Mouse (Mus musculus): Measurements from ENCODE around the gene Gm5726. TPM values are rescaled to one million over a fixed set of nuclear protein-coding genes. Genes with fewer than 3 reads are reported as not detected.
"Not testable (repeated sequence)": the region's sequence is repeated elsewhere in the genome, so short reads cannot be mapped to it uniquely, and the experiment has no call there.

Gene Gm5726
- not detected for total RNA-seq (2021)
- long read RNA-seq, experiment 1, result 0 reads
- long read RNA-seq, experiment 2, result 0 reads

GRCm38 (mm10) chr7:20545657-20546056 lies at the start of gene Gm5726:
Gene Gm5726 (minus strand): TSS chr7:20545757.
- H3K27ac ChIP-seq; H3K4me3 ChIP-seq; DNase-seq; intact Hi-C loops (cut with DNase I): not testable (repeated sequence)

GRCm38 (mm10) chr7:20576141-20576540 lies 30.6 kb upstream of the Gm5726 start, which contains the start of gene Gm4141:
Gene Gm4141 (minus strand): TSS chr7:20576241.
- intact Hi-C loops (cut with DNase I); H3K27ac ChIP-seq; DNase-seq; H3K4me3 ChIP-seq: not testable (repeated sequence)

GRCm38 (mm10) chr7:20533537-20533936 lies 12.0 kb downstream of the Gm5726 start, which contains the start of gene Vmn1r104:
Gene Vmn1r104 (plus strand): TSS chr7:20533837.
- DNase-seq; H3K27ac ChIP-seq; intact Hi-C loops (cut with DNase I); H3K4me3 ChIP-seq: not testable (repeated sequence)

GRCm38 (mm10) chr7:20510434-20510833 lies 35.1 kb downstream of the Gm5726 start, which contains the start of gene Vmn1r103:
Gene Vmn1r103 (minus strand): TSS chr7:20510534.
- intact Hi-C loops (cut with DNase I); DNase-seq; H3K27ac ChIP-seq: not testable (repeated sequence)

More at GRCm38 (mm10) chr7:20510434-20510833, 35.1 kb downstream of the Gm5726 start, which contains the start of gene Vmn1r103:
- H3K4me3 ChIP-seq, result not testable (repeated sequence)

Other genes with a start within 250 kb of the Gm5726 start
- not detected for gene Gm4133, start 211.7 kb downstream of the Gm5726 start, total RNA-seq (2021)
- gene Gm5728, start 170.3 kb downstream of the Gm5726 start, total RNA-seq (2021), result not detected
- gene Vmn1r100, start 127.8 kb downstream of the Gm5726 start, total RNA-seq (2021), result not detected
- not detected for gene Vmn1r101, start 103.2 kb downstream of the Gm5726 start, total RNA-seq (2021)
- gene Gm10670, start 70.8 kb downstream of the Gm5726 start, total RNA-seq (2021), result not detected
- gene Vmn1r103, start 35.2 kb downstream of the Gm5726 start, total RNA-seq (2021), result not detected
- not detected for gene Vmn1r104, start 11.9 kb downstream of the Gm5726 start, total RNA-seq (2021)
- not detected for gene Gm4141, start 30.5 kb upstream of the Gm5726 start, total RNA-seq (2021)
- gene Gm4513, start 53.3 kb upstream of the Gm5726 start, total RNA-seq (2021), result not detected
- gene Vmn1r107, start 123.2 kb upstream of the Gm5726 start, total RNA-seq (2021), result not detected
- gene Vmn1r111, start 157.5 kb upstream of the Gm5726 start, total RNA-seq (2021), result not detected
- gene Gm10668, start 184.9 kb upstream of the Gm5726 start, total RNA-seq (2021), result not detected
- gene Vmn1r112, start 225.4 kb upstream of the Gm5726 start, total RNA-seq (2021), result not detected
- not detected for gene Vmn1r113, start 241.5 kb upstream of the Gm5726 start, total RNA-seq (2021)

Measured in gastrocnemius, adult 2 months (tissue).